Mouse (Mus musculus) midbrain, embryonic 11.5 days (tissue): ENCODE results near the gene Vps35. TPM values are rescaled to one million over a fixed set of nuclear protein-coding genes. Genes with fewer than 3 reads are reported as not detected.
A peak's percentile ranks its signal among the peaks of the same experiment; 100 is the strongest.

Experiments
- ATAC-seq: fragments of 200-750 bp; cut with Nextera tagmentation; 2 replicates; pipeline ENCODE4 v1.8.0; 2017; ENCODE audit warnings: moderate TSS enrichment, moderate library complexity; ENCODE audit not compliant: low FRiP score
- DNase-seq: peaks from one replicate; pipeline ENCODE4 v3.0.0; 2015; ENCODE audit warnings: low spot score; ENCODE audit errors: missing footprints
- H3K27ac ChIP-seq: fragments of 300-500 bp; sonication (generic); 2 replicates; pipeline ENCODE4 v1.5.1; 2014; ENCODE audit warnings: low read depth, low read length
- H3K27me3 ChIP-seq: fragments of 300-500 bp; sonication (generic); 2 replicates; pipeline ENCODE4 v1.6.1; 2014; ENCODE audit warnings: mild to moderate bottlenecking, low read length, moderate library complexity, mixed read lengths; ENCODE audit not compliant: control insufficient read depth, insufficient read depth
- H3K36me3 ChIP-seq: fragments of 300-500 bp; sonication (generic); 2 replicates; pipeline ENCODE4 v1.6.1; 2014; ENCODE audit warnings: mild to moderate bottlenecking, low read length, moderate library complexity, mixed read lengths; ENCODE audit not compliant: control insufficient read depth, insufficient read depth
- H3K4me1 ChIP-seq: fragments of 300-500 bp; sonication (generic); 2 replicates; pipeline ENCODE4 v1.6.1; 2014; ENCODE audit warnings: low read length; ENCODE audit not compliant: control insufficient read depth, insufficient read depth
- H3K4me2 ChIP-seq: fragments of 300-500 bp; sonication (generic); 2 replicates; pipeline ENCODE4 v1.6.1; 2014; ENCODE audit warnings: mild to moderate bottlenecking, moderate library complexity
- H3K4me3 ChIP-seq: fragments of 300-500 bp; sonication (generic); 2 replicates; pipeline ENCODE4 v1.5.1; 2014; ENCODE audit warnings: low read depth, low read length
- H3K9ac ChIP-seq: fragments of 300-500 bp; sonication (generic); 2 replicates; pipeline ENCODE4 v1.6.1; 2014; ENCODE audit warnings: low read length
- H3K9me3 ChIP-seq: fragments of 300-500 bp; sonication (generic); 2 replicates; pipeline ENCODE4 v1.6.1; 2016; ENCODE audit warnings: low read length; ENCODE audit not compliant: control insufficient read depth
- WGBS: fragments of 180-500 bp; shearing (Covaris S2); extraction: QIAGEN DNeasy Blood & Tissue Kit; methylation state at CpG from one replicate; pipeline ENCODE4 v1.1.7; 2014; 5-methylcytosine and 5-hydroxymethylcytosine counted together
- polyA plus RNA-seq: library from polyadenylated mRNA; unstranded; fragments of >200 nt; fragmentation: Nextera tagmentation; extraction: Ambion mirVana; gene quantifications from 2 replicates; pipeline ENCODE4 v1.2.1, GENCODE M21; 2014

Vps35 gene
- polyA plus RNA-seq, 1 experiment from 2014 or later, result 182 TPM

DNA sequence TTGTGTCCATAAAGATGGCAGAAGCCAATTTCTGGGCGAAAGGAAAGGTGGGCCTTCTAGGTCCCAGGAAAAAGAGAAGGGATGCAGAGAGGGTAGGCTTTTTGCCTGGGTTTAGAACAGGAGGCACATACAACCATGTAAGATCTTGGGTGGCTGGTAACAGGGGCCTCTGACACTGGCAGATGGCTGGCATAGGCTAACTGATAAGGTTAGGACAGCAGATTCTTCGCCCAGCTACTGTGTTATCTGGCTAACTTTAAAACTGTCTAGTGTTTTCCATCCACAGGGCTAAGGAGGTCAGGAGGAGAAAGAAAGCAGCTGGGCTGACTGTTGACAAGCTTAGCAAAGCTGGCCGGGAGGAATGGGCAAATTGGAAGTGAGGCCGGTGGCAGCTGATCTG, 18.9 kb upstream of the Vps35 start:
- no peak overlapping the region for H3K4me3 ChIP-seq
- 0 out of 2 replicates have a peak, but pooled peaks cover 2% of the 10 kb centered on the region for H3K9me3 ChIP-seq
- H3K9ac ChIP-seq, result no peak overlapping the region
- ATAC-seq (no peak), DNase-seq (no peak)
- 93% methylated on average over 4 of the region's 4 CpGs for WGBS
- no peaks in the 10 kb centered on the region for H3K4me1 ChIP-seq
- no peak overlapping the region for H3K4me2 ChIP-seq
- H3K27ac ChIP-seq, result no peak overlapping the region
- no peaks in the 10 kb centered on the region for H3K27me3 ChIP-seq
- H3K36me3 ChIP-seq, result no peaks in the 10 kb centered on the region

DNA sequence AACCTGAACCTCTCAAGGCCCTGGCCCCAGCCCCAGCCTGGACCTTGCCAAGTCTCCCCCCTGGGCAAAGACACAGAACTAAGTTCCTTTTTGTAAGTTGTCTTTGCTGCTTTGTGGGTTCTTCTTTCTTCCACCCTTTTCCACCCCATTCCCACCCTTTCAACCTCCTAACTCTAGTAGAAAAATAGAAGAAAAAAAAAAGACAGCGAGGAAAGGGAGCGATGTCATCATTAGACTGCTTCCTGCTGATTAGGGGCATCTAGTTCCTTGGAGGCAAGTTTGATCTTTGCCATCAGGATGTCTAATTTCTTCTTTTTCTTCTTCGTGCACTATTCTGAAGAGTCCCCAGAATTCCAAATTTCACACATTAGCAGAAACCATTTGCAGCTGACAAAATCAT, 13.4 kb upstream of the Vps35 start:
- ATAC-seq (no peak), DNase-seq (peak; percentile 37)
- 89% methylated on average over 3 of the region's 3 CpGs for WGBS
- Histone ChIP-seq H3K4me1 (no peaks in the 10 kb centered on the region), H3K36me3 (peaks cover 5% of the 10 kb centered on the region; the same call in 1 of the 2 replicates), H3K27ac (no peak overlapping the region), H3K27me3 (no peaks in the 10 kb centered on the region), H3K4me3 (no peak overlapping the region), H3K9me3 (no peaks in the 10 kb centered on the region), H3K4me2 (no peak overlapping the region), H3K9ac (no peak overlapping the region)

DNA sequence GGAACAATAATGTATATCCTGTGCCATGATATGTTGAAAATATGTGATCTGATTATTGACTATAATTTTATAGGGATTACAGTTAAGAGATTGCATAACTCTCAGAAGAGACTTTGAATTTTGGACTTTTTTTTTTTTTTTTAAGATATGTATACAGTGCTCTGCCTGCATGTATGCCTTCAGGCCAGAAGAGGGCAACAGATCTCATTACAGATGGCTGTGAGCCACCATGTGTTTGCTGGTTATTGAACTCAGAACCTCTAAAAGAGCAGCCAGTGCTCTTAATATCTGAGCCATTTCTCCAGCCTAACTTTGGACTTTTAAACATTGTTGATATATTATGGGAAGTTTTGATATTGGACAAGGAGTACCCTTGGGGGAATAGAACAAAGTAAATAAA, 12.1 kb upstream of the Vps35 start:
- Histone ChIP-seq H3K36me3 (peaks cover 10% of the 10 kb centered on the region), H3K9me3 (no peaks in the 10 kb centered on the region), H3K4me1 (no peaks in the 10 kb centered on the region), H3K4me3 (no peak overlapping the region), H3K9ac (no peak overlapping the region), H3K27me3 (no peaks in the 10 kb centered on the region), H3K4me2 (no peak overlapping the region), H3K27ac (no peak overlapping the region)
- peak; percentile 57 for DNase-seq
- ATAC-seq, result no peak

DNA sequence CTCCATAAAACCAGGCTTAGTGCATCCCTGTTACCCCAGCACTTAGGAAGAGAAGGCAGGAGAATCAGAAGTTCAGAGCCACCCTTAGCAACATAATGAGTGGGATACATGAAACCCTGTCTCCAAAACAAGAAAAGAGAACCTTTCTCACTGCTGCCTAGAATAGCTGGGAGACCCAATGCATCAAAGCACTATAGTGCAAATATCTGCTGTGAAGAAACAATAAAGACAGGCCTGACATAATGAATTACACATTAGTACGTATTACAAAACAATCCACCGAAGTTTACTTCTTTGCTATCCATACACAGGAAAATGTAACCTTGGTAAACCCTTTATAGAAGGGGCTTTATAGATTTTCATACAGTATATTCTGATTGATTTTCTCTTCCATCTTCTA, 9.0 kb upstream of the Vps35 start:
- H3K36me3 ChIP-seq, result peaks cover 16% of the 10 kb centered on the region
- WGBS, result 89% methylated on average over 2 of the region's 2 CpGs

DNA sequence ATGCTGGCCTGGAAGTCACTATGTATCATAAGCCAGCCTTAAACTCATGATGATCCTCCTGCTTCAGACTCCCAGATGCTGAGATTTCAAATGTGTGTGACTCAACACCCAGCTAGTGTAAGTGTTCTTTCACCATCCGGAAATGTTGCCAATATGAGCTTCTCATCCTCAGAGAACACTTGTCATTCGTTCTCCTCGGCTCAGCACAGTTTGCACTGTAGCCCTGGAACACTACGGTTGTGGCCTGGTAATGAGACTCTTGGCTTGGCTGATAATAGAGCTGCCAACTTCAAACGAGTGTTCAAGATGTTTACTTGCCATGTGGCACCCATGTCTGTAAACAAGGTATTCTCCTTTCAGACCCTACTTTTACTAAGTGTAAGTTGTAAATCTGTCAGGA, 3.9 kb upstream of the Vps35 start:
- no peak overlapping the region for H3K4me2 ChIP-seq
- no peaks in the 10 kb centered on the region for H3K27me3 ChIP-seq
- DNase-seq (peak; percentile 66), ATAC-seq (no peak)
- H3K9me3 ChIP-seq, result no peaks in the 10 kb centered on the region
- no peak overlapping the region for H3K4me3 ChIP-seq
- H3K36me3 ChIP-seq, result peaks cover 16% of the 10 kb centered on the region
- H3K9ac ChIP-seq, result no peak overlapping the region
- no peak overlapping the region for H3K27ac ChIP-seq
- H3K4me1 ChIP-seq, result peaks cover 7% of the 10 kb centered on the region
- WGBS, result 91% methylated on average over 5 of the region's 5 CpGs

More for the DNA sequence above, 9.0 kb upstream of the Vps35 start:
- Histone ChIP-seq H3K9me3 (no peaks in the 10 kb centered on the region), H3K4me1 (no peaks in the 10 kb centered on the region), H3K9ac (no peak overlapping the region), H3K4me3 (no peak overlapping the region), H3K4me2 (no peak overlapping the region), H3K27me3 (no peaks in the 10 kb centered on the region), H3K27ac (no peak overlapping the region)
- ATAC-seq (no peak), DNase-seq (peak; percentile 71)

DNA sequence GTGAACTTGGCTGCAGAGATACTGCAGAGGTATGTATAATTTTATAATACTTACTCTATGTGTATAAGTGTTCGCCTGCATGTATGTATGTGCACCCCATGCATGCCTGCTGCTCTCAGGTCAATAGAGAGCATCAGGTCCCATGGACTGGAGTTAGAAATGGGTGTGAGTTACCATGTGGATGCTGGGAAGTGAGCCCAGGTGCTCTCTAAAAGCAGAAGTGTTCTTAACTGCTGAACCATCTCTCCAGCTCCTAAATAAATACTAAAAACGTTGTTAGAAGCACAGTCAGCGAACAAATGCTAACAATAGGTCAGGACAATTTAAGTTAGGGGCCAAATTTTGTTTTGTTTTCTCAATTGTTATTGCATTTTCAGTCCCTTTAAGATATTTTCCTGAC, 3.3 kb upstream of the Vps35 start:
- Histone ChIP-seq H3K27me3 (no peaks in the 10 kb centered on the region), H3K9ac (no peak overlapping the region), H3K4me2 (no peak overlapping the region), H3K4me1 (peaks cover 10% of the 10 kb centered on the region), H3K36me3 (peaks cover 12% of the 10 kb centered on the region), H3K9me3 (no peaks in the 10 kb centered on the region), H3K4me3 (no peak overlapping the region), H3K27ac (no peak overlapping the region)
- DNase-seq (peak; percentile 39), ATAC-seq (no peak)
- 88% methylated on average over 3 of the region's 3 CpGs for WGBS

DNA sequence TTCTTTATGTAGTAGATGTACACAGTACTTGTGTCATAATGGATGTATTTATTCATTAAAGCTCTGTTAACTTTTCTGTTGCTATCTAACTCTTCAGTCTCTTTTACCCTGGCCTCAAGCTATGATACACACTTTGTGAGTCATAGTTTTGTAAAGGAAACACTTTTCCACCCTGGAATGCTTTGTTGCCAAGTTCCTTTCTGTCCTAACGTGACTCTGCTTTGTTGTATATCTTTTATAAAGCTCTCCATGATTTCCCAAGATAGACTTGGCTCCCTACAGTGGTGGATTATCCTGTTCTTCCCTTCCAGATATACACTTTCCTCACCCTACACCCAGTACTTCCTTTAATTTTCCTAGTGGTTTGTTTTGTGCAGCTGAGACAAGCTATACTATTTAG, 2.3 kb upstream of the Vps35 start:
- Histone ChIP-seq H3K36me3 (peaks cover 8% of the 10 kb centered on the region), H3K4me2 (no peak overlapping the region), H3K4me3 (no peak overlapping the region), H3K4me1 (peaks cover 15% of the 10 kb centered on the region), H3K9ac (no peak overlapping the region), H3K27me3 (no peaks in the 10 kb centered on the region), H3K9me3 (no peaks in the 10 kb centered on the region), H3K27ac (no peak overlapping the region)
- ATAC-seq (no peak), DNase-seq (peak; percentile 35)
- 59% methylated on average over 1 of the region's 1 CpGs for WGBS

DNA sequence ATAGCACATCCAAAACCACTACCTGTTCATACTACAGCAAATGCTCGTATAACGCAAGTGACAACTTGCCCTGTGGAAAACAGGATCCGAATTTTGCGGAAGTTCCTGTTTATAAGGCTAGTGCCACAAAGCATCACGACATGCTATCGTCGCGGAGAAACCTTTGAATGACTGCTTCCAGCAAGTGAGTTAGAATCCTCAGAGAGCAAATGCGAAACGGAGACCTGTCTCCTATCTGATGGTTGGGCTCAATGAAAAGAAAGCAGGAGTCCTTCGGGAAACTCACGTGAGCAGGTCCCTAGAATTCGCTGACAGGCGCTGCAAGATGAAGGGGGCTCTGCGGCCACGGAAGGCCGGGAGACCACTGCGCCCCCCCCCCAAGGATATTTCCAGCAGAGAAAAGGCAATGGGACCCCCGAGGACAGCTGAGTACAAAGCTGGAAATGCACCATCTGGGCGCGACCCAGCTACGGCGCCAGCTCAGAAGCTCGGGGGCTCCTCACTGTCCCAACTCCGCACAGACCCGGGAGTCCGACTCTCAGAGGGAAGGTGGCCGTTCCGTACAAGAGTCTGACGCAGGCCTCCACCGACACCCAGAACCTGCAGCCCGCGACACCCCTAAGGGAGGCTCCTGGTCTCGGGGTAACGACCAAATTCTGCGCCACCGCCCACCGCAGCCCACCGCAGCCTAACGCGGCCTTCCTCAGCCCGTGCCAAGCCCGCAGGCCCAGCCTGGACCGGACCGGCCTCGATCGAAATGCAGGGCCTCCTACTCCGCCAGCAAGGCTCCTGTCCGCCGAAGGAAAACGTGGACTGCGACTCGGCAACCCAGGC, 785 bp downstream of the Vps35 start:
- H3K9ac ChIP-seq, result peak overlapping the region; percentile 94
- ATAC-seq, result no peak

DNA sequence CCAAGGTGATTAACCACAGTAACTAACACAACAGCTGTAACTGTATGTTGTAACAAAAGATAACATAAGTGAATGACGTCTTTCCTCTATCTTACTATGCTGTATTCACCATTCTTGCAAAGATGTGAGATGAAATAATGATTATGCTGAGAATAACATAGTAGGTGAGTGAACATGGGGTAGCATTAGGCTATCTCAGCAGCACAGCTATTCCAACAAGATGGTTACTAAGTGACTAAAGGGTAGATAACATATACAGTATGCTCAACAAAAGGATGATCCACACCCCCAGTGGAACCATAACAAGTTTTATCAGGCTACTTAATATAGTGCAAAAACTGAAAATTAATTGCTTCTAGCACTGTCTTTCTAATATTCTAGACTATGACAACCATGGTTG, 12.8 kb downstream of the Vps35 start:
- H3K4me2 ChIP-seq, result no peak overlapping the region
- ATAC-seq (no peak), DNase-seq (no peak)
- 98% methylated on average over 1 of the region's 1 CpGs for WGBS
- H3K9ac ChIP-seq, result no peak overlapping the region
- no peaks in the 10 kb centered on the region for H3K9me3 ChIP-seq
- peaks cover 5% of the 10 kb centered on the region for H3K36me3 ChIP-seq
- H3K27me3 ChIP-seq, result no peaks in the 10 kb centered on the region
- no peak overlapping the region for H3K27ac ChIP-seq
- H3K4me1 ChIP-seq, result no peaks in the 10 kb centered on the region
- H3K4me3 ChIP-seq, result no peak overlapping the region

More for the DNA sequence above, 785 bp downstream of the Vps35 start:
- Histone ChIP-seq H3K9me3 (no peaks in the 10 kb centered on the region), H3K27ac (peak overlapping the region; percentile 96), H3K4me3 (peak overlapping the region; percentile 79), H3K36me3 (peaks cover 2% of the 10 kb centered on the region; the same call in 1 of the 2 replicates), H3K27me3 (no peaks in the 10 kb centered on the region), H3K4me1 (peaks cover 15% of the 10 kb centered on the region), H3K4me2 (peak overlapping the region; percentile 76)
- peak; percentile 88 for DNase-seq
- WGBS, result 1% methylated on average over 53 of the region's 53 CpGs
